Mouse (Mus musculus) embryonic facial prominence, embryonic 11.5 days (tissue): ENCODE data around the gene Itpa. TPM values are rescaled to one million over a fixed set of nuclear protein-coding genes. Genes with fewer than 3 reads are reported as not detected.

ENCODE experiments used
- ATAC-seq: fragments of 200-750 bp; cut with Nextera tagmentation; replicated peaks from 2 replicates; pipeline ENCODE4 v1.8.0; 2017; ENCODE audit warnings: low read depth; ENCODE audit not compliant: insufficient number of reproducible peaks, low FRiP score, low TSS enrichment
- DNase-seq: peaks from one replicate; pipeline ENCODE4 v3.0.0-alpha.2; 2015; ENCODE audit warnings: low spot score
- H3K27ac ChIP-seq: fragments of 300-500 bp; sonication (generic); replicated peaks from 2 replicates; pipeline ENCODE4 v1.5.1; 2014; ENCODE audit warnings: mild to moderate bottlenecking, low read depth, low read length, control low read depth
- H3K27me3 ChIP-seq: fragments of 300-500 bp; sonication (generic); 2 replicates; pipeline ENCODE4 v1.6.1; 2014; ENCODE audit warnings: mild to moderate bottlenecking, low read length, moderate library complexity, mixed read lengths; ENCODE audit not compliant: control insufficient read depth, insufficient read depth
- H3K36me3 ChIP-seq: fragments of 300-500 bp; sonication (generic); replicated peaks from 2 replicates; pipeline ENCODE4 v1.6.1; 2014; ENCODE audit warnings: low read depth, mild to moderate bottlenecking, low read length, moderate library complexity, mixed read lengths; ENCODE audit not compliant: control insufficient read depth, insufficient read depth
- H3K4me1 ChIP-seq: fragments of 300-500 bp; sonication (generic); 2 replicates; pipeline ENCODE4 v1.6.1; 2014; ENCODE audit warnings: low read length, mixed read lengths; ENCODE audit not compliant: control insufficient read depth, insufficient read depth
- H3K4me2 ChIP-seq: fragments of 300-500 bp; sonication (generic); 2 replicates; pipeline ENCODE4 v1.6.1; 2014; ENCODE audit warnings: low read depth, mild to moderate bottlenecking, control low read depth, low read length, moderate library complexity
- H3K4me3 ChIP-seq: fragments of 300-500 bp; sonication (generic); 2 replicates; pipeline ENCODE4 v1.5.1; 2014; ENCODE audit warnings: low read depth, low read length, control low read depth
- H3K9ac ChIP-seq: fragments of 300-500 bp; sonication (generic); replicated peaks from 2 replicates; pipeline ENCODE4 v1.6.1; 2014; ENCODE audit warnings: mild to moderate bottlenecking, control low read depth, low read length
- H3K9me3 ChIP-seq: fragments of 300-500 bp; sonication (generic); replicated peaks from 2 replicates; pipeline ENCODE4 v1.6.1; 2016; ENCODE audit warnings: mild to moderate bottlenecking, low read length, inconsistent platforms, mixed read lengths; ENCODE audit not compliant: control insufficient read depth
- WGBS: fragments of 180-500 bp; shearing (Covaris S2); extraction: QIAGEN DNeasy Blood & Tissue Kit; methylation state at CpG from one replicate; pipeline ENCODE4 v1.1.7; 2014; 5-methylcytosine and 5-hydroxymethylcytosine counted together
- polyA plus RNA-seq: library from polyadenylated mRNA; unstranded; fragments of >200 nt; fragmentation: Nextera tagmentation; extraction: Ambion mirVana; gene quantifications from 2 replicates; pipeline ENCODE4 v1.2.1, GENCODE M21; 2014

The Itpa gene
- polyA plus RNA-seq, 1 experiment from 2014 or later: 131 TPM

- no peaks in the 10 kb centered on the region for H3K4me1 ChIP-seq
- ATAC-seq (no peak), DNase-seq (no peak)
- H3K27ac ChIP-seq: no peak overlapping the region
- no peak overlapping the region for H3K4me2 ChIP-seq
- no peaks in the 10 kb centered on the region for H3K27me3 ChIP-seq
- no peaks in the 10 kb centered on the region for H3K9me3 ChIP-seq
- WGBS: 58% methylated on average over 4 of the region's 4 CpGs
- H3K4me3 ChIP-seq: no peak overlapping the region
- H3K36me3 ChIP-seq: no peaks in the 10 kb centered on the region
- H3K9ac ChIP-seq: no peak overlapping the region
These were observed 39.2 kb downstream of the Itpa start for GRCm38 (mm10) chr2:130706602-130707001.

GRCm38 (mm10) chr2:130707057-130707456, 39.6 kb downstream of the Itpa start:
- H3K27ac ChIP-seq: no peak overlapping the region
- ATAC-seq (no peak), DNase-seq (no peak)
- no peaks in the 10 kb centered on the region for H3K9me3 ChIP-seq
- H3K4me2 ChIP-seq: no peak overlapping the region
- no peak overlapping the region for H3K9ac ChIP-seq
- 67% methylated on average over 10 of the region's 10 CpGs for WGBS
- no peak overlapping the region for H3K4me3 ChIP-seq
- no peaks in the 10 kb centered on the region for H3K27me3 ChIP-seq
- H3K36me3 ChIP-seq: no peaks in the 10 kb centered on the region
- no peaks in the 10 kb centered on the region for H3K4me1 ChIP-seq

DNA sequence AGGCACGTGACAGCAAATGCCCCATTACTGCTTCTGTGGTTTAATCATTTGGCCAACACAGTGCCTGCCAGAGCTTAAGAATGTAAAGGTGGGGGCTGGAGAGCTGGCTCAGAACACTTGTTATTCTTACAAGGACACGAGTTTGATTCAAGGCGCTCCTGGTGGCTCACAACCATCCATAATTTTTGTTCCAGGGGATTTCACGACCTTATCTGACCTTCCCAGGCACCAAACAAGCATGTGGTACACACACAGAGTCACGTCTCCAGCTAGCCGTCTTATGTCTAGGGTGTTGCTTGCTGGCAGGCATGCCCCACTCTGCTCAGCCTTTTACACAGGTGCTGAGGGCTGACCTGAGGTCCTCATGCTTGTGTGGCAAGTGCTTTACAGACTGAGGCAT, 50.5 kb downstream of the Itpa start:
- no peak for ATAC-seq
- no peaks in the 10 kb centered on the region for H3K9me3 ChIP-seq
- no peak overlapping the region for H3K4me3 ChIP-seq
- 70% methylated on average over 6 of the region's 6 CpGs for WGBS
- peaks cover 2% of the 10 kb centered on the region; the same call in 1 of the 2 replicates for H3K36me3 ChIP-seq
- DNase-seq: no peak
- no peaks in the 10 kb centered on the region for H3K27me3 ChIP-seq
- no peak overlapping the region for H3K4me2 ChIP-seq
- no peak overlapping the region for H3K9ac ChIP-seq
- no peaks in the 10 kb centered on the region for H3K4me1 ChIP-seq
- no peak overlapping the region for H3K27ac ChIP-seq

- DNase-seq (no peak), ATAC-seq (no peak)
- H3K4me1 ChIP-seq: no peaks in the 10 kb centered on the region
- H3K4me3 ChIP-seq: no peak overlapping the region
- no peaks in the 10 kb centered on the region for H3K27me3 ChIP-seq
- H3K36me3 ChIP-seq: peaks cover 7% of the 10 kb centered on the region
- no peak overlapping the region for H3K27ac ChIP-seq
- no peak overlapping the region for H3K4me2 ChIP-seq
- WGBS: 90% methylated on average over 4 of the region's 4 CpGs
- H3K9ac ChIP-seq: no peak overlapping the region
- H3K9me3 ChIP-seq: no peaks in the 10 kb centered on the region
These were observed 57.0 kb downstream of the Itpa start for GRCm38 (mm10) chr2:130724369-130724768.

- no peaks in the 10 kb centered on the region for H3K27me3 ChIP-seq
- H3K4me1 ChIP-seq: no peaks in the 10 kb centered on the region
- peaks cover 10% of the 10 kb centered on the region for H3K36me3 ChIP-seq
- WGBS: 78% methylated on average over 1 of the region's 1 CpGs
- H3K9me3 ChIP-seq: no peaks in the 10 kb centered on the region
- no peak overlapping the region for H3K4me2 ChIP-seq
- H3K9ac ChIP-seq: no peak overlapping the region
- H3K27ac ChIP-seq: no peak overlapping the region
- ATAC-seq (no peak), DNase-seq (no peak)
- no peak overlapping the region for H3K4me3 ChIP-seq
These were observed 60.3 kb downstream of the Itpa start for GRCm38 (mm10) chr2:130727752-130728151.

DNA sequence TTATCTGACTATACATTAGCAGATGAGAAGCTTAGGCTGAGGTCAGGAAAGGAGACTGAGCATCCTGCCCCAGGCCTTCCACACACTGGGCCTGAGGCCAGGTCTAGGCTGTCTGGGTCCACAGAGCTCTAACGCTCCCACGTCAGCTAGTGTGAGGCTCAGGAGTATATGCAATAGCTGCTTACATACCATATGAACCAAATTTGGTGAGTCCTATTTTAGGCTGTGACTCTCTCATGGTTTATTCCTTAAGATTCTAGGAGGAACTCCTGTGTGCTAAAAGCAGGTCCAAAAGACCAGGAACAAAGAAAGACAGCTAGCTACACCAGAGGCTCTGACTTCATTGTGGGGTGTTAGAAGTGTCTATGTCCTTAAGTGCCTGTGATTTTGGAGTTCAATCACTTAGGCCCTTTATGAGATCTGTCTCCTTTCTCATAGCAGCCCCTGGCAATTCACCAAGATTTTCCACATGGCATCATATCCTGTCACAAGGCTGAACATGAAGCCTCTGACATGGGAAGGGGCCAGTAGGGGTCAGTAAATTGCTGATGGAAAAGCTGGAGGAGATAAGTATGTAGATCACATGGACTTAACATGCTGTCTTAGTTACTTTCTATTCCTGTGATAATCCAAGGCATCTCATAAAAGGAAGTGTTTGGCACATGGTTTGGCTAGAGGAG, 61.6 kb downstream of the Itpa start:
- Histone ChIP-seq H3K36me3 (peaks cover 10% of the 10 kb centered on the region), H3K9me3 (no peaks in the 10 kb centered on the region)

GRCm38 (mm10) chr2:130730746-130731145, 63.3 kb downstream of the Itpa start:
- Histone ChIP-seq H3K4me2 (no peak overlapping the region), H3K27ac (no peak overlapping the region), H3K36me3 (peaks cover 10% of the 10 kb centered on the region), H3K27me3 (no peaks in the 10 kb centered on the region), H3K4me3 (no peak overlapping the region), H3K9me3 (no peaks in the 10 kb centered on the region), H3K4me1 (no peaks in the 10 kb centered on the region), H3K9ac (no peak overlapping the region)
- ATAC-seq (no peak), DNase-seq (no peak)
- 88% methylated on average over 9 of the region's 9 CpGs for WGBS

More for the DNA sequence above, 61.6 kb downstream of the Itpa start:
- Histone ChIP-seq H3K4me3 (no peak overlapping the region), H3K9ac (no peak overlapping the region), H3K4me2 (no peak overlapping the region), H3K4me1 (no peaks in the 10 kb centered on the region), H3K27ac (no peak overlapping the region), H3K27me3 (no peaks in the 10 kb centered on the region)
- DNase-seq (no peak), ATAC-seq (no peak)
- 95% methylated on average over 2 of the region's 2 CpGs for WGBS
